Mouse (Mus musculus): Measurements from ENCODE around the gene Ppih.

DNA sequence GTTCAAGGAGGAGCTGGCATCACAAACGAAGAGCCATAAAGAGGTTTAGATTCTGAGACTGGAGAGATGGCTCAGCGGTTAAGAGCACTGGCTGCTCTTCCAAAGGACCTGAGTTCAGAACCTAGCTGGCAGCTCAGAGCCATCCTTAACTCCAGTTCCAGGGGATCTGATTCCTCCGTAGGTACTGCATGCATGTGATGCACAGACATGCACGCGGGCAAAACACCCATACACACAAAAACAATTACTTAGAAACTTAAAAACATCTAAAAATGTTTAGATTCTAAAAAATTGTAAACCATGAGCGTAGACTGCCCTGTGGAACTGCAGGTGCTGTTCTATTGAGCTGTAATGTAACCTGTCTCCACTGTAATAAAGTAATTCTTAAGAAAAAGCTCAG lies 49.1 kb upstream of the Ppih start:
- TF ChIP-seq CTCF (IDR thresholded peaks at IDR 0.05; ENCODE audit: borderline replicate concordance, insufficient read depth, low read length) (no peak), POLR2A (IDR thresholded peaks at IDR 0.05; ENCODE audit: low read depth, low read length) (no peak)

All from embryonic fibroblast, embryonic 13.5 days (primary cell).